Mouse (Mus musculus): Measurements from ENCODE around the gene Cd48.
"Not testable (repeated sequence)": the region's sequence is repeated elsewhere in the genome, so short reads cannot be mapped to it uniquely, and the experiment has no call there.

Gene Cd48

GRCm38 (mm10) chr1:171693918-171694317 lies 12.1 kb downstream of the Cd48 start:
- DNase-seq (ENCODE audit: extremely low read depth, low read depth, low spot score): no peak

GRCm38 (mm10) chr1:171698983-171699382 lies 17.2 kb downstream of the Cd48 start:
- no peak for DNase-seq (ENCODE audit: extremely low read depth, low read depth, low spot score)

- DNase-seq (ENCODE audit: extremely low read depth, low read depth, low spot score): not testable (repeated sequence)
These were observed 31.9 kb downstream of the Cd48 start for GRCm38 (mm10) chr1:171713736-171714135.

GRCm38 (mm10) chr1:171715434-171715833 lies 33.6 kb downstream of the Cd48 start:
- DNase-seq (ENCODE audit: extremely low read depth, low read depth, low spot score): no peak

GRCm38 (mm10) chr1:171716232-171716631 lies 34.4 kb downstream of the Cd48 start:
- DNase-seq (ENCODE audit: extremely low read depth, low read depth, low spot score): no peak

- DNase-seq (ENCODE audit: extremely low read depth, low read depth, low spot score): no peak
These were observed 49.4 kb downstream of the Cd48 start for GRCm38 (mm10) chr1:171731195-171731594.

- DNase-seq (ENCODE audit: extremely low read depth, low read depth, low spot score): no peak
These were observed 53.1 kb downstream of the Cd48 start for GRCm38 (mm10) chr1:171734898-171735297.

GRCm38 (mm10) chr1:171748127-171748969 lies 66.5 kb downstream of the Cd48 start:
- no peak for DNase-seq (ENCODE audit: extremely low read depth, low read depth, low spot score)
